In the genomic region with DNA sequence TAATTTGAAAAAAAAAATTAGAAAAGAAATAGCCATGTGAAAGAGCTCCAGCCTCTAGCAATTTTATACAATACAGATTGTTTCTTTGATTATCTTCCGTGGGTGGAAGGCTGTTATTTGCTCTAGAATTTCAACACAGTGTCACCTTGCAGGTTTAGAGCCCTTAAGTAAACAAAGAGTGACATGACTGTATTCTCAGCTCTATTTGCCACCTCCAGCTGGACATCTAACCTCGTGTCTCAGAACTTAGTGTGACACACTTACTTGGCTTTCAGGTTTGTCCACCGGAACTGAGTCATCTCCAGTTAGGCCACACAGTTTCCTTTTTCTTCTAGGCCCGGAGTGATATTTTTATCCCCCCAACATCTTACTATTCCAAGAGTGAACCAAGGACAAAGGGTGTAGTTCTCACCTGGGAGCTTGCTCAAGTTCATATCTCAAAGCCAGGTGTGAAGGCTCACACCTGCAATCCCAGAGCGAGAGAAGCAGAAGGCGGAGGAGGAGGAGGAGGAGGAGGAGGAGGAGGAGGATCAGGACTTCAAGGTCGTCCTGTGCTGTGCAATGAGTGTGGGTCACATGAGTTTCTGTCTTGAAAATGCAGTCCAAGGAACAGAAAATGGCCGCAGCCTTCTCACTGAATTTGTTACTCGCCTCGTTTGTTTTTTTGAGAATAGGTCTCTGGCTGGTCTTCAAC, we compare ENCODE assay signal across 17 mouse cellular contexts. TPM values are rescaled to one million over a fixed set of nuclear protein-coding genes. Genes with fewer than 3 reads are reported as not detected.
DNase-seq lines count a peak whose midpoint lies in the region; ATAC-seq and TF ChIP-seq lines count a peak whose summit lies in the region.
"Had no signal": no experiment of that assay in that cellular context is flagged by ENCODE, and none has a peak within 500 bp of the region (broad histone marks: within the 10 kb centered on the region; RNA-seq: fewer than 3 reads in every experiment).

No protein-coding gene starts in this region.

- TF ChIP-seq POLR2A in CH12.LX (IDR thresholded peaks at IDR 0.05; ENCODE audit: low read depth, low read length) = no peak

- 0 out of 2 replicates have a peak, but pooled peaks have one; percentile 11 for TF ChIP-seq EP300 in CH12.LX (IDR thresholded peaks at IDR 0.05; ENCODE audit: low read length)

- TF ChIP-seq CTCF in CH12.LX (conservative IDR thresholded peaks at IDR 0.05 in 1 of 2, IDR thresholded peaks at IDR 0.05 in 1 of 2; ENCODE audit: low read depth in 2 of 2, low read length in 2 of 2) = no peak

- DNase-seq in CH12.LX (ENCODE audit: extremely low read depth) = no peak
- no peak for DNase-seq in thymus, postnatal 0 days (ENCODE audit: low spot score)
- DNase-seq in frontal cortex, postnatal 25 days (ENCODE audit: low spot score in 2 of 2) = no peak
- DNase-seq: cerebellum, postnatal 25 days; gastrocnemius, adult 2 months; heart, adult 18-20 months; kidney, adult 11 months; kidney, postnatal 14 days; right cerebral cortex, postnatal 14 days; thymus, postnatal 36 days had no signal

- no peaks in the 10 kb centered on the region for H3K79me2 ChIP-seq in CH12.LX (replicated peaks; ENCODE audit: control insufficient read depth, extremely low read depth, insufficient read depth, poor library complexity, severe bottlenecking)

- peaks cover 12% of the 10 kb centered on the region for H3K9me3 ChIP-seq in CH12.LX (replicated peaks; ENCODE audit: low read length)
- H3K9me3 ChIP-seq in liver, embryonic 16.5 days (replicated peaks; ENCODE audit: control insufficient read depth, low read length) = no peaks in the 10 kb centered on the region
- no peaks in the 10 kb centered on the region for H3K9me3 ChIP-seq in stomach, embryonic 15.5 days
- no peaks in the 10 kb centered on the region for H3K9me3 ChIP-seq in hindbrain, embryonic 13.5 days
- H3K9me3 ChIP-seq: embryonic facial prominence, embryonic 10.5 days; limb, embryonic 12.5 days had no signal

- TF ChIP-seq RAD21 in CH12.LX (IDR thresholded peaks at IDR 0.05; ENCODE audit: low read depth, low read length) = no peak

- no peaks in the 10 kb centered on the region for H3K27me3 ChIP-seq in CH12.LX (replicated peaks)
- no peaks in the 10 kb centered on the region for H3K27me3 ChIP-seq in liver, embryonic 16.5 days (ENCODE audit: control insufficient read depth, insufficient read depth, low read depth, low read length)
- H3K27me3 ChIP-seq in stomach, embryonic 15.5 days (replicated peaks) = no peaks in the 10 kb centered on the region
- H3K27me3 ChIP-seq in hindbrain, embryonic 13.5 days = no peaks in the 10 kb centered on the region
- H3K27me3 ChIP-seq: limb, embryonic 12.5 days had no signal

- ATAC-seq in common myeloid progenitor, adult 5-6 weeks (replicated peaks; ENCODE audit: low read depth, poor library complexity, severe bottlenecking) = peak; percentile 50
- ATAC-seq in liver, embryonic 16.5 days (ENCODE audit: low read depth) = peak; percentile 61
- peak; percentile 47; the same call in 1 of the 2 replicates for ATAC-seq in stomach, embryonic 15.5 days (ENCODE audit: insufficient read depth, low FRiP score, low read depth)
- no peak for ATAC-seq in hindbrain, embryonic 13.5 days (ENCODE audit: low FRiP score)
- ATAC-seq: forebrain, embryonic 16.5 days had no signal

- dilution Hi-C loops in CH12.LX (cut with MboI; ENCODE audit: extremely low pct_ligation_motif_present, extremely low pct_unique_long_range_greater_than_20kb, low sequenced_read_pairs) = no loop called here

- H3K36me3 ChIP-seq in CH12.LX (replicated peaks in 1 of 2; ENCODE audit: control insufficient read depth in 1 of 2, insufficient read depth in 1 of 2, low read length in 1 of 2) = no peaks in the 10 kb centered on the region
- H3K36me3 ChIP-seq in liver, embryonic 16.5 days (ENCODE audit: control insufficient read depth, insufficient read depth) = no peaks in the 10 kb centered on the region
- H3K36me3 ChIP-seq in stomach, embryonic 15.5 days = no peaks in the 10 kb centered on the region
- H3K36me3 ChIP-seq in hindbrain, embryonic 13.5 days = no peaks in the 10 kb centered on the region
- H3K36me3 ChIP-seq: embryonic facial prominence, embryonic 10.5 days; limb, embryonic 12.5 days had no signal

- H3K4me2 ChIP-seq in CH12.LX (ENCODE audit: insufficient read depth, low read depth, poor library complexity, severe bottlenecking) = no peak overlapping the region
- no peak overlapping the region for H3K4me2 ChIP-seq in liver, embryonic 16.5 days (ENCODE audit: low read depth, low read length)
- H3K4me2 ChIP-seq in stomach, embryonic 15.5 days = no peak overlapping the region
- no peak overlapping the region for H3K4me2 ChIP-seq in hindbrain, embryonic 13.5 days
- H3K4me2 ChIP-seq: limb, embryonic 12.5 days had no signal

- WGBS in liver, embryonic 16.5 days (ENCODE audit: insufficient replicate concordance) = 56% methylated on average over 10 of the region's 10 CpGs
- 64% methylated on average over 10 of the region's 10 CpGs for WGBS in stomach, embryonic 15.5 days
- WGBS in hindbrain, embryonic 13.5 days = 89% methylated on average over 10 of the region's 10 CpGs

- H3K9ac ChIP-seq in CH12.LX (ENCODE audit: insufficient read depth, low read depth) = no peak overlapping the region
- H3K9ac ChIP-seq in liver, embryonic 16.5 days (ENCODE audit: low read depth, low read length) = no peak overlapping the region
- no peak overlapping the region; the same call in 1 of the 2 replicates for H3K9ac ChIP-seq in stomach, embryonic 15.5 days
- no peak overlapping the region for H3K9ac ChIP-seq in hindbrain, embryonic 13.5 days
- H3K9ac ChIP-seq: limb, embryonic 12.5 days had no signal

- in situ Hi-C loops in CH12.LX (cut with MboI; ENCODE audit: low pct_ligation_motif_present, low pct_unique_long_range_greater_than_20kb, low sequenced_read_pairs) = no loop called here

- H3K4me1 ChIP-seq in CH12.LX (ENCODE audit: control insufficient read depth in 1 of 2, insufficient read depth in 2 of 2) = peaks cover 7 to 21% of the 10 kb centered on the region in 2 experiments
- peaks cover 18% of the 10 kb centered on the region for H3K4me1 ChIP-seq in liver, embryonic 16.5 days (ENCODE audit: control insufficient read depth, low read depth, low read length)
- no peaks in the 10 kb centered on the region for H3K4me1 ChIP-seq in stomach, embryonic 15.5 days
- H3K4me1 ChIP-seq in hindbrain, embryonic 13.5 days (replicated peaks) = no peaks in the 10 kb centered on the region; the same call in 1 of the 2 replicates
- H3K4me1 ChIP-seq: limb, embryonic 12.5 days had no signal

- H3K27ac ChIP-seq in CH12.LX (ENCODE audit: insufficient read depth, low read depth) = no peak overlapping the region
- no peak overlapping the region for H3K27ac ChIP-seq in liver, embryonic 16.5 days (ENCODE audit: low read length)
- 0 out of 2 replicates have a peak overlapping the region, but pooled peaks have one; percentile 13 for H3K27ac ChIP-seq in stomach, embryonic 15.5 days
- H3K27ac ChIP-seq in hindbrain, embryonic 13.5 days = no peak overlapping the region
- H3K27ac ChIP-seq: embryonic facial prominence, embryonic 10.5 days; gastrocnemius, adult 2 months; limb, embryonic 12.5 days had no signal

- H3K4me3 ChIP-seq in CH12.LX (replicated peaks in 1 of 3; ENCODE audit: low read depth in 2 of 3, low read length in 2 of 3, poor library complexity in 1 of 3) = no peak overlapping the region
- no peak overlapping the region for H3K4me3 ChIP-seq in liver, embryonic 16.5 days (ENCODE audit: low read depth, low read length)
- H3K4me3 ChIP-seq in stomach, embryonic 15.5 days (replicated peaks) = no peak overlapping the region
- H3K4me3 ChIP-seq in hindbrain, embryonic 13.5 days = no peak overlapping the region
- H3K4me3 ChIP-seq: embryonic facial prominence, embryonic 10.5 days; gastrocnemius, adult 2 months; limb, embryonic 12.5 days had no signal

TF ChIP-seq in CH12.LX, 34 proteins besides CTCF, POLR2A, EP300 and RAD21:
- no peak for TF ChIP-seq ZC3H11A (IDR thresholded peaks at IDR 0.05; ENCODE audit: low read depth, low read length)
- TF ChIP-seq MXI1 (IDR thresholded peaks at IDR 0.05; ENCODE audit: low read depth, low read length) = no peak
- no peak for TF ChIP-seq PAX5 (IDR thresholded peaks at IDR 0.05; ENCODE audit: low read length)
- TF ChIP-seq JUN (IDR thresholded peaks at IDR 0.05; ENCODE audit: insufficient read depth, low read depth, low read length) = no peak
- TF ChIP-seq ETS1 (conservative IDR thresholded peaks at IDR 0.05; ENCODE audit: low read depth, low read length) = no peak
- TF ChIP-seq BHLHE40 (IDR thresholded peaks at IDR 0.05; ENCODE audit: low read depth, low read length) = no peak
- peak; percentile 36; the same call in 1 of the 2 replicates for TF ChIP-seq MYC (IDR thresholded peaks at IDR 0.05; ENCODE audit: low read depth, low read length)
- TF ChIP-seq ZKSCAN1 (IDR thresholded peaks at IDR 0.05; ENCODE audit: borderline replicate concordance, low read depth, low read length) = no peak
- no peak for TF ChIP-seq MAX (IDR thresholded peaks at IDR 0.05; ENCODE audit: low read length)

RNA-seq across cellular contexts. Expression of gene Slc16a6, which starts 14.7 kb away (rescaled TPM):
- total RNA-seq in CH12.LX (2012; rRNA removed) (14.1 and 18.3 TPM in 2 replicates), CH12.LX (2014; rRNA removed) (18.7 and 20.9 TPM in 2 replicates)
- 18.9 and 24.2 TPM in 2 replicates for polyA plus RNA-seq in CH12.LX (2012; ENCODE audit: insufficient read length, low read depth)
- total RNA-seq in common myeloid progenitor, adult 5-6 weeks (2017) = 11.5 and 12.8 TPM in 2 replicates
- polyA plus RNA-seq in liver, embryonic 16.5 days (2015; fragmentation: Nextera tagmentation; extraction: Ambion mirVana) = 32.0 and 33.4 TPM in 2 replicates
- polyA plus RNA-seq in stomach, embryonic 15.5 days (2015; fragmentation: Nextera tagmentation; extraction: Ambion mirVana) = 10.3 and 12.9 TPM in 2 replicates
- 14.4 TPM in 2 replicates for polyA plus RNA-seq in thymus, postnatal 0 days (2015; fragmentation: Nextera tagmentation; extraction: Ambion mirVana)
- 4.1 and 6.3 TPM in 2 replicates for polyA plus RNA-seq in hindbrain, embryonic 13.5 days (2015; fragmentation: Nextera tagmentation; extraction: Ambion mirVana)

RNA-seq across cellular contexts. Expression of gene Arsg, which starts 15.0 kb away (rescaled TPM):
- total RNA-seq in CH12.LX (2012; rRNA removed) = 2.2 and 3.3 TPM in 2 replicates
- 1.3 and 1.4 TPM in 2 replicates for total RNA-seq in CH12.LX (2014; rRNA removed)
- 0.76 and 0.79 TPM in 2 replicates for polyA plus RNA-seq in CH12.LX (2012; ENCODE audit: insufficient read length, low read depth)
- total RNA-seq in common myeloid progenitor, adult 5-6 weeks (2017) = 1.8 and 2.7 TPM in 2 replicates
- polyA plus RNA-seq in liver, embryonic 16.5 days (2015; fragmentation: Nextera tagmentation; extraction: Ambion mirVana) = 3.2 and 3.8 TPM in 2 replicates
- polyA plus RNA-seq in stomach, embryonic 15.5 days (2015; fragmentation: Nextera tagmentation; extraction: Ambion mirVana) = 3.6 and 3.8 TPM in 2 replicates
- 2.3 and 2.4 TPM in 2 replicates for polyA plus RNA-seq in thymus, postnatal 0 days (2015; fragmentation: Nextera tagmentation; extraction: Ambion mirVana)
- 5.0 and 8.9 TPM in 2 replicates for polyA plus RNA-seq in hindbrain, embryonic 13.5 days (2015; fragmentation: Nextera tagmentation; extraction: Ambion mirVana)
